Mouse (Mus musculus): Measurements from ENCODE around the gene Plb1.

DNA sequence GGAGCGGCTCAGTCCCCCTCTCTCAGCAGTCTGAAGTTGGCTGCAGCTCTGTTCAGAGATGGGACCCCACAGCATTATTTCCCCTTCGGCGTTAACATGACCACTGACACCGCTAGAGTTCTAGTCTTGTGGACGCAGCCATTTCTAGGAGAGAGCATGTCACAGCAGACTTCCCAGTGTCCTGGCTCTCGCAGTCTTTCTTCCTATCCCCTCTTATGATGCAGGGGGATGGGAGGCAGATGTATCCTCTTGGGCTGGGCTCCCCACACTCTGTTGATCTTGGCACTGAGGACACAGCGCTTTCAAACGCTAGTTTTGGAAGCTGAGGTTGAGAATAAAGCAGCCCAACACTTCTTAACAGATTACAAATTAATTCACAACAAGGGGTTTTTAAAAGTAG lies 24.0 kb upstream of the Plb1 start:
- TF ChIP-seq CTCF (IDR thresholded peaks at IDR 0.05; ENCODE audit: borderline replicate concordance, control insufficient read depth, extremely low read depth, insufficient read depth, low read length, poor library complexity), result no peak
- TF ChIP-seq POLR2A (IDR thresholded peaks at IDR 0.05; ENCODE audit: control insufficient read depth, extremely low read depth, insufficient read depth, low read length, poor library complexity), result no peak
